Comparison of ENCODE assay signal across 8 mouse cellular contexts in the genomic region with DNA sequence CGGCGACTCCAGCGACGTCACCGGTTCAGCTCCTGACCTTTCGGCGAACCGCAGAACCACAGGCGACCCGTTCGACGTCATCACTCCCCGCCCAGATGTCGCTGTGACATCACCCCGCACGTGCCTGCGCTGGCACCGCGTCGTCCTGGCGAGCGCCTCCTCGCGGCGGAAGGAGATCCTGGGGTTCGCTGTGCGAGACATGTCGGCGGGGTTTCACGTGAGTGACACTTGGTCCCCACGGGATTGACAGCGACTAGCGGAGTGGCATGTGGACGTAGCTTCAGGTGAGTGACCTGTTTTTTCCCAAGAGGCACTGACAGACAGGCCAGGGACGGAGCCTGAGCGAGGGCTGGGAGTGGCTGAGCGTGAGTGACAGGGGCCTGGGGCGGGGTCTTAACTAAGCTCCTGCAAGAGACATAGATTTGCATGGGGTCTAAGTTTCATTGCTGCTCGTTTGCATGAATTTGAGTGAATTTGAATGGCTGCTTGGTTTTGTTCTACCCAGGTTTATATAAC.
DNase-seq lines count a peak whose midpoint lies in the region; ATAC-seq and TF ChIP-seq lines count a peak whose summit lies in the region.

No protein-coding gene starts in this region.

- H3K79me2 ChIP-seq in liver, adult 2 months (ENCODE audit: control insufficient read depth, insufficient read depth, low read length): peaks cover 7% of the 10 kb centered on the region
- H3K79me2 ChIP-seq in myocyte (ENCODE audit: control insufficient read depth, insufficient read depth): peaks cover 11% of the 10 kb centered on the region

- peak; percentile 92 for TF ChIP-seq CTCF in bone marrow, adult 2 months (IDR thresholded peaks at IDR 0.05; ENCODE audit: control insufficient read depth, insufficient read depth, low read length)
- peak; percentile 93 for TF ChIP-seq CTCF in liver, adult 2 months (IDR thresholded peaks at IDR 0.05; ENCODE audit: low read depth, low read length)

- peak overlapping the region; percentile 11; the same call in 1 of the 2 replicates for H3K27ac ChIP-seq in bone marrow, adult 2 months (ENCODE audit: control insufficient read depth, insufficient read depth, low read depth, low read length, poor library complexity)
- H3K27ac ChIP-seq in heart, embryonic 11.5 days (ENCODE audit: low read depth, low read length): peak overlapping the region; percentile 92
- peak overlapping the region; percentile 88 for H3K27ac ChIP-seq in kidney, embryonic 16.5 days (ENCODE audit: low read length)
- H3K27ac ChIP-seq in liver, adult 2 months (replicated peaks; ENCODE audit: insufficient read depth, low read depth, low read length): peak overlapping the region; percentile 61
- H3K27ac ChIP-seq in stomach, embryonic 15.5 days: peak overlapping the region; percentile 80

- peak; percentile 14; the same call in 1 of the 2 replicates for TF ChIP-seq POLR2A in bone marrow, adult 2 months (IDR thresholded peaks at IDR 0.05; ENCODE audit: borderline replicate concordance, control insufficient read depth, low read depth, low read length)
- no peak for TF ChIP-seq POLR2A in liver, adult 2 months (IDR thresholded peaks at IDR 0.05; ENCODE audit: extremely low read depth, insufficient read depth, low read length)
- peak; percentile 72 for TF ChIP-seq POLR2A in myocyte (IDR thresholded peaks at IDR 0.05; ENCODE audit: insufficient read length, low read depth)

- WGBS in bone marrow, adult 2 months: 23% methylated on average over 39 of the region's 39 CpGs
- 19% methylated on average over 39 of the region's 39 CpGs for WGBS in heart, embryonic 11.5 days (ENCODE audit: insufficient replicate concordance)
- WGBS in kidney, embryonic 16.5 days: 7% methylated on average over 35 of the region's 39 CpGs
- 43% methylated on average over 39 of the region's 39 CpGs for WGBS in liver, adult 2 months
- WGBS in stomach, embryonic 15.5 days: 28% methylated on average over 39 of the region's 39 CpGs

- peak; percentile 97 for DNase-seq in B cell, adult 2 months
- no peak for DNase-seq in liver, adult 2 months (ENCODE audit: extremely low read depth, low read depth, low spot score)

- peak overlapping the region; percentile 14 for H3ac ChIP-seq in myocyte (ENCODE audit: control insufficient read depth, insufficient read length)

- peak overlapping the region; percentile 68 for H3K4me2 ChIP-seq in heart, embryonic 11.5 days
- H3K4me2 ChIP-seq in kidney, embryonic 16.5 days (replicated peaks; ENCODE audit: low read depth, low read length): peak overlapping the region; percentile 58
- peak overlapping the region; percentile 65 for H3K4me2 ChIP-seq in myocyte (ENCODE audit: low read depth)
- peak overlapping the region; percentile 53 for H3K4me2 ChIP-seq in stomach, embryonic 15.5 days

- peaks cover 2% of the 10 kb centered on the region; the same call in 1 of the 2 replicates for H3K4me1 ChIP-seq in bone marrow, adult 2 months (ENCODE audit: control insufficient read depth, insufficient read depth, low read length)
- H3K4me1 ChIP-seq in heart, embryonic 11.5 days (ENCODE audit: control insufficient read depth, insufficient read depth, low read length): no peaks in the 10 kb centered on the region
- H3K4me1 ChIP-seq in kidney, embryonic 16.5 days (ENCODE audit: insufficient read depth, low read length): no peaks in the 10 kb centered on the region
- peaks cover 4% of the 10 kb centered on the region; the same call in 1 of the 2 replicates for H3K4me1 ChIP-seq in liver, adult 2 months (ENCODE audit: control insufficient read depth, insufficient read depth, low read length)
- H3K4me1 ChIP-seq in stomach, embryonic 15.5 days: no peaks in the 10 kb centered on the region

- H3K4me3 ChIP-seq in bone marrow, adult 2 months (replicated peaks; ENCODE audit: control insufficient read depth, low read depth, low read length): peak overlapping the region; percentile 66
- H3K4me3 ChIP-seq in heart, embryonic 11.5 days (ENCODE audit: low read depth, low read length): peak overlapping the region; percentile 60
- peak overlapping the region; percentile 63 for H3K4me3 ChIP-seq in kidney, embryonic 16.5 days (ENCODE audit: low read length)
- peak overlapping the region; percentile 71 for H3K4me3 ChIP-seq in liver, adult 2 months (ENCODE audit: insufficient read depth, low read depth, low read length)
- H3K4me3 ChIP-seq in myocyte: peak overlapping the region; percentile 48
- H3K4me3 ChIP-seq in stomach, embryonic 15.5 days (replicated peaks): peak overlapping the region; percentile 57

- H3K36me3 ChIP-seq in heart, embryonic 11.5 days (ENCODE audit: control insufficient read depth, insufficient read depth, low read length): peaks cover 28% of the 10 kb centered on the region
- H3K36me3 ChIP-seq in kidney, embryonic 16.5 days (ENCODE audit: insufficient read depth, low read length): peaks cover 36% of the 10 kb centered on the region
- H3K36me3 ChIP-seq in liver, adult 2 months (ENCODE audit: control insufficient read depth, insufficient read depth, low read length): peaks cover 2% of the 10 kb centered on the region; the same call in 1 of the 2 replicates
- peaks cover 19% of the 10 kb centered on the region for H3K36me3 ChIP-seq in myocyte (ENCODE audit: control insufficient read depth, insufficient read depth)
- H3K36me3 ChIP-seq in stomach, embryonic 15.5 days: peaks cover 27% of the 10 kb centered on the region

- ATAC-seq in erythroblast, adult 5-6 weeks (replicated peaks; ENCODE audit: low FRiP score, poor library complexity, severe bottlenecking): peak; percentile 77
- ATAC-seq in heart, embryonic 11.5 days (replicated peaks; ENCODE audit: insufficient number of reproducible peaks, low FRiP score, low TSS enrichment): peak; percentile 76
- ATAC-seq in kidney, embryonic 16.5 days (ENCODE audit: low FRiP score, low TSS enrichment): peak; percentile 82
- ATAC-seq in stomach, embryonic 15.5 days (ENCODE audit: insufficient read depth, low FRiP score, low read depth): peak; percentile 80

- peak overlapping the region; percentile 68 for H3K9ac ChIP-seq in heart, embryonic 11.5 days (ENCODE audit: low read depth, low read length)
- H3K9ac ChIP-seq in kidney, embryonic 16.5 days (replicated peaks; ENCODE audit: low read length): peak overlapping the region; percentile 63
- H3K9ac ChIP-seq in liver, adult 2 months (ENCODE audit: low read depth, low read length): peak overlapping the region; percentile 68
- no peak overlapping the region for H3K9ac ChIP-seq in stomach, embryonic 15.5 days

- H3K27me3 ChIP-seq in heart, embryonic 11.5 days (ENCODE audit: control insufficient read depth, insufficient read depth, low read length): no peaks in the 10 kb centered on the region
- H3K27me3 ChIP-seq in kidney, embryonic 16.5 days (ENCODE audit: insufficient read depth, low read length): no peaks in the 10 kb centered on the region
- H3K27me3 ChIP-seq in liver, adult 2 months (ENCODE audit: control insufficient read depth, insufficient read depth, low read length): no peaks in the 10 kb centered on the region
- no peaks in the 10 kb centered on the region for H3K27me3 ChIP-seq in myocyte (ENCODE audit: control insufficient read depth, insufficient read depth, insufficient read length)
- H3K27me3 ChIP-seq in stomach, embryonic 15.5 days (replicated peaks): no peaks in the 10 kb centered on the region

- peaks cover 11% of the 10 kb centered on the region for H3K9me3 ChIP-seq in heart, embryonic 11.5 days (replicated peaks; ENCODE audit: control insufficient read depth, low read length)
- H3K9me3 ChIP-seq in kidney, embryonic 16.5 days (ENCODE audit: low read length): peaks cover 16% of the 10 kb centered on the region
- no peaks in the 10 kb centered on the region for H3K9me3 ChIP-seq in stomach, embryonic 15.5 days

TF ChIP-seq in myocyte, 11 proteins besides CTCF, POLR2A, EP300 and RAD21:
- no peak for TF ChIP-seq TCF12 (IDR thresholded peaks at IDR 0.05; ENCODE audit: insufficient read depth, poor library complexity, severe bottlenecking)
- TF ChIP-seq SRF (IDR thresholded peaks at IDR 0.05; ENCODE audit: control insufficient read depth, insufficient read length, low read depth): peak; percentile 22
- TF ChIP-seq MYOD1 (IDR thresholded peaks at IDR 0.05; ENCODE audit: control insufficient read depth in 1 of 3, insufficient read length in 2 of 3, low read depth in 2 of 3): peak in 2 of 3 experiments; percentile 33 to 82
- TF ChIP-seq TCF3 (IDR thresholded peaks at IDR 0.05; ENCODE audit: insufficient read length, low read depth): peak; percentile 21
- TF ChIP-seq USF1 (IDR thresholded peaks at IDR 0.05; ENCODE audit: low read depth): peak; percentile 86
- TF ChIP-seq E2F4 (IDR thresholded peaks at IDR 0.05; ENCODE audit: insufficient read depth): no peak
- TF ChIP-seq CEBPB (IDR thresholded peaks at IDR 0.05; ENCODE audit: insufficient read depth, poor library complexity, severe bottlenecking): no peak
- peak; percentile 34 for TF ChIP-seq REST (IDR thresholded peaks at IDR 0.05; ENCODE audit: insufficient read depth, insufficient read length)
- peak; percentile 67 for TF ChIP-seq POLR2AphosphoS2 (IDR thresholded peaks at IDR 0.05; ENCODE audit: insufficient read length, low read depth)
- TF ChIP-seq MAX (IDR thresholded peaks at IDR 0.05; ENCODE audit: low read depth): peak; percentile 92
- peak in 2 of 3 experiments; percentile 83 to 87 for TF ChIP-seq MYOG (IDR thresholded peaks at IDR 0.05; ENCODE audit: control insufficient read depth in 1 of 3, insufficient read depth in 1 of 3, insufficient read length in 2 of 3, low read depth in 2 of 3)

Comparison
In these comparisons a context has a peak if more than half of its experiments do, and no peak if none do; other contexts are left out.
1. H3K27ac ChIP-seq: peak in every context shown above with its lines; median percentile 92 in heart, embryonic 11.5 days; 88 in kidney, embryonic 16.5 days; 80 in stomach, embryonic 15.5 days; 61 in liver, adult 2 months; 11 in bone marrow, adult 2 months.